Mouse (Mus musculus) kidney, adult 2 months (tissue): ENCODE measurements around the gene Nkpd1. TPM values are rescaled to one million over a fixed set of nuclear protein-coding genes. Genes with fewer than 3 reads are reported as not detected.
A peak's percentile ranks its signal among the peaks of the same experiment; 100 is the strongest.

Experiments used
- DNase-seq: peaks from one replicate; pipeline ENCODE4 v3.0.0; 2021
- H3K27ac ChIP-seq: fragments of 200-500 bp; 2 replicates; pipeline ENCODE4 v1.5.1; 2012; ENCODE audit warnings: low read depth, low read length, control low read depth, inconsistent platforms; ENCODE audit not compliant: insufficient read depth
- H3K27me3 ChIP-seq: fragments of 200-500 bp; replicated peaks from 2 replicates; pipeline ENCODE4 v1.6.1; 2012; ENCODE audit warnings: mild to moderate bottlenecking, moderate library complexity, low read length, inconsistent platforms; ENCODE audit not compliant: control insufficient read depth, insufficient read depth
- H3K36me3 ChIP-seq: fragments of 200-500 bp; 2 replicates; pipeline ENCODE4 v1.6.1; 2012; ENCODE audit warnings: mild to moderate bottlenecking, moderate library complexity, low read length, inconsistent platforms; ENCODE audit not compliant: control insufficient read depth, insufficient read depth
- H3K4me1 ChIP-seq: fragments of 200-500 bp; 2 replicates; pipeline ENCODE4 v1.6.1; 2011; ENCODE audit warnings: low read length; ENCODE audit not compliant: control insufficient read depth, insufficient read depth
- H3K4me3 ChIP-seq: fragments of 200-500 bp; 2 replicates; pipeline ENCODE4 v1.5.1; 2011; ENCODE audit warnings: mild to moderate bottlenecking, low read depth, low read length, control low read depth; ENCODE audit not compliant: insufficient read depth
- CTCF ChIP-seq: fragments of 200-500 bp; conservative IDR thresholded peaks from 2 replicates; pipeline ENCODE4 v1.5.1; 2011; ENCODE audit warnings: low read depth, mild to moderate bottlenecking, control low read depth, low read length, moderate library complexity, mixed read lengths; ENCODE audit not compliant: insufficient read depth, insufficient read length
- POLR2A ChIP-seq: fragments of 200-500 bp; IDR thresholded peaks from one replicate; pipeline ENCODE4 v1.6.1; 2011; ENCODE audit warnings: low read depth, low read length, control low read depth
- WGBS: fragments of 180-500 bp; shearing (Covaris S2); methylation state at CpG from one replicate; pipeline ENCODE4 v1.1.7; 2018; 5-methylcytosine and 5-hydroxymethylcytosine counted together
- polyA plus RNA-seq: library from polyadenylated mRNA; depleted of rRNA; stranded (reverse); fragments of >200 nt; gene quantifications from 2 replicates; pipeline ENCODE4 v1.2.3, GENCODE M21; 2012

Gene Nkpd1
- polyA plus RNA-seq, 1 experiment, result 0.16 TPM

GRCm38 (mm10) chr7:19558965-19559364 is 41.3 kb downstream of the Nkpd1 start:
- Histone ChIP-seq H3K4me1 (peaks cover 34% of the 10 kb centered on the region), H3K4me3 (no peak overlapping the region), H3K27ac (no peak overlapping the region), H3K27me3 (no peaks in the 10 kb centered on the region), H3K36me3 (no peaks in the 10 kb centered on the region)
- no peak for TF ChIP-seq POLR2A
- 0 out of 2 replicates have a peak, but pooled peaks have one; percentile 20 for TF ChIP-seq CTCF
- WGBS, result 43% methylated on average over 2 of the region's 2 CpGs
- no peak for DNase-seq

DNA sequence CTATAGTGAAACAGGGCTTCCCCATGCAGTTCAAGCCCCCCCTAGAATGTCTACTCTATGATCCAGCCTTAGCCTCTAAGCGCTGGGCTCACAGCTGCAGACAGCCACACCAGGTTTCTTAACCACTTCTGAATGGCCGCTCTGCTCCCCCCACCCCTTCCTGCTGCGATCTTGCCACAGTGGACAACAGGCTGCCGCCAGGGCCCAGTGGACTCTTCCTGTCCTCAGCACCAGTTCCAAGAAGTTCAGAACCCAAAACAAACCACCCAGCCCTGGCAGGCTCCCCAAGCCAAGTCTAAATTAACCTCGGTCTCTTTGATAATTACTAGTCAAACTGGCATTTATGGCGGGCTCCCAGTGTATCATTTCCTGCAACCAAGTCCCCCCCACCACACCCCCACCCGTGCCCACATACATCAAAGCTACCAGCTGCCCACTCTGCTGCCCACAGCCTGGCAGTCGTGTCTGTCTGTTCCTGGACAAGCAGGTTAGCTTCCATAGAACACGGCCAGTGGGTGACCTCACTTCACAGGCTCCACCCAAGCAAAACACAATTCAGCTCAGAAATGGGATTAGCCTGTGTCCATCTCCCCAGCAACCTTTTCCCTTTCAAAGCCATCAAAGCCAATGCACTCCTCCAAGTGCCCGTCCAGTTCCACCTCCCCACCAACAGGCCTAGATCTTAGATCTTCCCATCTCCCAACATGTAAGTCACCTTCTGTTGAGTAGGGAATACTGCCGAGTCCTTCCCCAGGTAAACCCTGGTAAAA is 43.0 kb downstream of the Nkpd1 start:
- peaks cover 37% of the 10 kb centered on the region for H3K4me1 ChIP-seq
- no peaks in the 10 kb centered on the region for H3K27me3 ChIP-seq
- H3K36me3 ChIP-seq, result no peaks in the 10 kb centered on the region
- peak overlapping the region; percentile 87 for H3K27ac ChIP-seq
- H3K4me3 ChIP-seq, result peak overlapping the region; percentile 90
- DNase-seq, result peak; percentile 69
- WGBS, result 5% methylated on average over 11 of the region's 11 CpGs
- no peak for TF ChIP-seq CTCF

DNA sequence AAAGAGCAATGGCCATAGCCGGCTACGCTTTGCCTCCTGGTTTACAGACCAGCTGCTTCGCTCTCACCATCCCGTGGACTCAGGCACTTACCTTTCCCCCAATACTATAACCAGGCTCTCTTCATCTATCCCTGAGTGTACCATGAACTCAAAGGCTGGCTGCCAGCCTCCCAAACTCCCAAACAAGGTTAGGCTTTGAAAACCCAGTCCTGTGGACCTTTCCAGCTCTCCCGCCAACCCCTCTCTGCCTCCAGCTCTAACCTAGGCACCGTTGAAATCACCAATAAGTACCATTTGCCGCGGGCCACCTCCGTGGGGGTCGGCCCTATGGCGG is 43.8 kb downstream of the Nkpd1 start:
- 2% methylated on average over 11 of the region's 11 CpGs for WGBS
- peak overlapping the region; percentile 87 for H3K27ac ChIP-seq
- H3K27me3 ChIP-seq, result no peaks in the 10 kb centered on the region
- peak overlapping the region; percentile 90 for H3K4me3 ChIP-seq
- DNase-seq, result peak; percentile 69
- TF ChIP-seq POLR2A, result no peak
- no peak for TF ChIP-seq CTCF
- H3K36me3 ChIP-seq, result no peaks in the 10 kb centered on the region
- peaks cover 41% of the 10 kb centered on the region for H3K4me1 ChIP-seq

- Histone ChIP-seq H3K4me3 (peak overlapping the region; percentile 90), H3K4me1 (peaks cover 39% of the 10 kb centered on the region), H3K27me3 (no peaks in the 10 kb centered on the region), H3K27ac (peak overlapping the region; percentile 87), H3K36me3 (no peaks in the 10 kb centered on the region)
- DNase-seq, result peak; percentile 92
- under 1% methylated on average over 102 of the region's 102 CpGs for WGBS
- TF ChIP-seq CTCF (no peak), POLR2A (no peak)
These were observed 44.4 kb downstream of the Nkpd1 start for GRCm38 (mm10) chr7:19561765-19562642.

DNA sequence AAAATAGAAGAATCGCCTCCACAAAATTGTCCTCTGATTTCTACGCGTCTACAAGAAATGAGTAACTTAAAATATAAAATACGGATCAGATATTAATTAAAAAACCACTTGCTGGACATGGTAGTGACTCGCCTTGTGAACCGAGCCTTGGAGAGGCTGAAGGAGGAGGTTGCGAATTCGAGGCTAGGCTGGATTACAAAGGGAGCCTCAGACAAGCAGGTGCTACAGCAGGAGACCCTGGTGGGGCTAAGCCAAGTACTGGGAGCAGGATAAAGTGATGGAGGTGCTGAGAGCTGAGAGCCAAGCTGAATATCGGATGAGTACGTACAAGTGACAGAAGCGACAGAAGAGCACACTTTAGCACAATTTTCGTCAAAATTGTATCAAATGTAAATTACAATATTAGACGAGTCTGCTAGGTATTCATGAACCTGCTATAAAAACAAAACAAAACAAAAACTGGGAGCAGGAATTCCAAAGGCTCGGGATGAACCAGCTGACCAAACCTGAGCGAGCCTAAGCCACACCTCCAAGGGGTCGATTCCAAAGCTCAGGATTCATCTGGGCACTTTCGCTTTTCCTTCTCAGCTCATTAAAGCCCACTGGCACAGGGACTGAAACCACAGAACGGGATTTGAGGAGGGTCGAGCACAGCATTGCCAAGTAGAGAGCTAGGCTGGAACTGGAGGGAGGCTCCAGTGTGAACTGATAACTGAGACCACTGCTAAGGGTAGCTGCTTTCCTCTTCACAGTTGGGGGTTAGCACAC is 45.2 kb downstream of the Nkpd1 start, which contains the start of gene Ppp1r37:
TSS of gene Ppp1r37 (minus strand) at position 434 of the 768 bp plus-strand sequence.
- Histone ChIP-seq H3K4me3 (peak within 1 kb of the TSS; percentile 90), H3K4me1 (peaks cover 32% of the 10 kb centered on the region), H3K27me3 (no peaks in the 10 kb centered on the region), H3K27ac (peak within 1 kb of the TSS; percentile 87), H3K36me3 (no peaks in the 10 kb centered on the region)
- WGBS, result 1% methylated on average over 19 of the region's 19 CpGs
- peak; percentile 79 for DNase-seq
- TF ChIP-seq CTCF (no peak), POLR2A (no peak)

DNA sequence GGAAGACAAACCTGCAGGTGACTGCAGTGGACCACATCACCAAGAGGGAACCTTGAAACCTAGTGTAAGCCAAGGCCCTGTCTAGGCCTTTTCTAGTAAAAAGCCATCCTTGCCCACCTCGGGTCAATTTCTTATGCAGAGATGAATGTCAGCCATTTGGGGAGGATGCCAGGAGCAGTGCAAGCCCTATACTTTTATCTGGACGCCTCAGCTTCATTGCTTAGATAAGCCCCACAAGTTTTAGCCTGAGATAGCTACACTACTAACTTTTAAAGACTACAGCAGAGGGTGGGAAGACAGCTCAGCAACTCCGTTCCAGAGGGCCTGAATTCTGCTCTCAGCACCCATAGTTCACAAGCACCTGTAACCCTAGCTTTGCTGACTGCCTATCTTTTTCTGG is 46.2 kb downstream of the Nkpd1 start:
- H3K27me3 ChIP-seq, result no peaks in the 10 kb centered on the region
- H3K27ac ChIP-seq, result no peak overlapping the region
- peaks cover 23% of the 10 kb centered on the region for H3K4me1 ChIP-seq
- no peaks in the 10 kb centered on the region for H3K36me3 ChIP-seq
- WGBS, result 87% methylated on average over 3 of the region's 3 CpGs
- no peak for TF ChIP-seq CTCF
- TF ChIP-seq POLR2A, result no peak
- no peak for DNase-seq
- H3K4me3 ChIP-seq, result no peak overlapping the region
